Mouse (Mus musculus): Measurements from ENCODE around the gene Vtcn1.

DNA sequence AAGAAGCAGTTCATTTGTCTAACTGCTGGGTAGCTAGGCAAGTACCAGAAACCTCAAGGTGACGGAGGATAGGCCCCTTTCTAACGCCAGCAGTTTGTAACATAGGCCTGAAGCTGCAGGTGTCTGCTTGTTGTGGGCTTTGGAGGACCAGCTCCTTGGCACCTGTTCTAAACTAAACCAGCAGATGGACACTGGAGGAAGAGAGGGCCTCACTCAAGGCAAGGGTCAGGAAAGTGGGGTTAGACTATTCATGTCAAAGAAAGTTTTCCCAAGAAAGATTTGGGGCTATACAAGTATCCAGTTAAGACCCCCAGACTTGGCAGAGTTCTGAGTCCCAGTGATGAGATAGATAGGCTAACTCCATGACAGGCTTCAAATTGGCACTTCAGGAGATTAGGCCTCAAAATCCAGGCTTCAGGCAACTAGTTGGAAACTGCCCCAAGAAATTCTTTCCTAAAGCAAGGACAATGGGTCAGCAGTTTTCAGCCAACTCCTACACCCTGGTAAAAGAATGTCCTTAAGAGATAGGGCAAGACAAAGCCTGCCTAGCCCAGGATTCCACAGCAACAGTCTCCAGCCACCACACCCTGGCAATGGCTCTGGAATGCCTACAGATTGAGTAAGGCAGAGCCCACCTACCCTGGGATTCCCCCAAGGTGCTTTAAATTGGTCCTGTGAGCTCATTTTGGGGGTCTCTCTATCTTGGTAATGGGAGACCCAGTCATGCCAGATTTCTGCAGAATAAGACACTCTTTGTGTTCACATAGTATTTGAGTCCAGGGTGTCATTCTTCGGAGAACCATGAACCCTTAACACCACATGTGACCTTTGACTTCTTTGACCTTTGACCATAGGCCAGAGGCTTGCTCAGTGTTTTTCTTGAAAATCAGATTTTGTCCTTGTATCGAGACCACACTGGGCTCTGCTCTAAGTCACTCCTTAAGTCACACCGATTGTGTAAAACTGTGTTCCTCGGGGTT, 27.8 kb upstream of the Vtcn1 start:
- no peak for TF ChIP-seq CTCF (conservative IDR thresholded peaks at IDR 0.05; ENCODE audit: low read length)
- no peak for TF ChIP-seq POU5F1 (IDR thresholded peaks at IDR 0.05; ENCODE audit: borderline replicate concordance, low read length)

Data from E14TG2a.4 (cell line).